Mouse (Mus musculus) intestine, embryonic 15.5 days (tissue): Measurements from ENCODE around the gene Adgre5. TPM values are rescaled to one million over a fixed set of nuclear protein-coding genes. Genes with fewer than 3 reads are reported as not detected.

ENCODE experiments used
- ATAC-seq: fragments of 200-750 bp; cut with Nextera tagmentation; 2 replicates; pipeline ENCODE4 v1.8.0; 2017; ENCODE audit warnings: moderate TSS enrichment, moderate library complexity
- H3K27ac ChIP-seq: fragments of 300-500 bp; sonication (generic); 2 replicates; pipeline ENCODE4 v1.5.1; 2015; ENCODE audit warnings: mild to moderate bottlenecking, inconsistent platforms
- H3K27me3 ChIP-seq: fragments of 300-500 bp; sonication (generic); replicated peaks from 2 replicates; pipeline ENCODE4 v1.6.1; 2015; ENCODE audit warnings: inconsistent platforms
- H3K36me3 ChIP-seq: fragments of 300-500 bp; sonication (generic); 2 replicates; pipeline ENCODE4 v1.6.1; 2015; ENCODE audit warnings: inconsistent platforms
- H3K4me1 ChIP-seq: fragments of 300-500 bp; sonication (generic); replicated peaks from 2 replicates; pipeline ENCODE4 v1.6.1; 2015; ENCODE audit warnings: inconsistent platforms
- H3K4me2 ChIP-seq: fragments of 300-500 bp; sonication (generic); replicated peaks from 2 replicates; pipeline ENCODE4 v1.6.1; 2015; ENCODE audit warnings: mild to moderate bottlenecking, inconsistent platforms
- H3K4me3 ChIP-seq: fragments of 300-500 bp; sonication (generic); replicated peaks from 2 replicates; pipeline ENCODE4 v1.5.1; 2015; ENCODE audit warnings: inconsistent platforms
- H3K9ac ChIP-seq: fragments of 300-500 bp; sonication (generic); 2 replicates; pipeline ENCODE4 v1.6.1; 2015; ENCODE audit warnings: inconsistent platforms
- H3K9me3 ChIP-seq: fragments of 300-500 bp; sonication (generic); 2 replicates; pipeline ENCODE4 v1.6.1; 2016; ENCODE audit warnings: inconsistent platforms
- WGBS: fragments of 180-500 bp; shearing (Covaris S2); methylation state at CpG from one replicate; pipeline ENCODE4 v1.1.7; 2015; 5-methylcytosine and 5-hydroxymethylcytosine counted together
- polyA plus RNA-seq: library from polyadenylated mRNA; unstranded; fragments of >200 nt; fragmentation: Nextera tagmentation; extraction: Ambion mirVana; gene quantifications from 2 replicates; pipeline ENCODE4 v1.2.1, GENCODE M21; 2015

Gene Adgre5
- polyA plus RNA-seq: 32.3 and 35.4 TPM in 2 replicates

DNA sequence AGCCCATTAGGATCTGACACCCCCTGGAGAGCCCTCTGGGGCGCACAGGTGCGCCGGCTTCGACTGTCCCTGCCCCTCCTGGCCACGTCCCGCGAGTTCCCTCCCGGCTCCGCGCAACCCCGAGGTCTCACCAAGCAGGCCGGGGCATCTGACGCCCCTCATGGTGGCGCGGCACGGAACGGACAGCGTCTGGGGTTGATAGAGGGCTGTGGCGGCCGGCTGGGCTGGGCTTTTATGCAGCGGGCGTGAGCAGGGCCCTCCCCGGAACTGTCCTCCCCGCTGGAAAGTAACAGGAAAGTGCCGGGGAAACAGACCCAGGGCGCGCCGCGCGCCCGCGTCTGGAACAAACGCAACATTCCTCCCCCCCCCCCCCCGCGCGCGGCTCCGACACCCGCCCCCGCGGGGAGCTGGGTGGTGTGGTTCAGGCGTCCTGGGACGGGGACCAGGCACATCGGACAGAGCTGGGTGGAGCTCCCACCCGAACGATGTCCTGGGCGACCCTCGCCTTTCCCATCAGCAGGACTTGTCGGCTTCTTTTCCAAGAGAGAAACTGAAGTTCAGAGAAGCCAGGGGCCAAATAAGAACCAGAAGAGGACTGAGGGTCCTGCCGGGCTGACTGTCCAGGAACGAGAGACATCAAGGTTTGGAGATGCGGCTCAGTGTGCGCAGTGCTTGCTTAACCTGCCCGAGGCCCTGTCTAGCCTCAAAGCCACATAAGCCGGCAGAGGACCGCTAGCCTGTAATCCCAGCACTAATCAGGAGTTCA is at the start of gene Adgre5:
Gene Adgre5 (minus strand): TSS at position 351 of the 766 bp plus-strand sequence.
- Histone ChIP-seq H3K4me1 (peaks cover 29% of the 10 kb centered on the region), H3K9ac (peak within 1 kb of the TSS; percentile 78), H3K4me3 (peak within 1 kb of the TSS; percentile 62), H3K27me3 (no peaks in the 10 kb centered on the region), H3K27ac (peak within 1 kb of the TSS; percentile 82), H3K9me3 (no peaks in the 10 kb centered on the region), H3K36me3 (no peaks in the 10 kb centered on the region), H3K4me2 (peak within 1 kb of the TSS; percentile 92)
- peak; percentile 76 for ATAC-seq
- WGBS: 3% methylated on average over 51 of the region's 56 CpGs

DNA sequence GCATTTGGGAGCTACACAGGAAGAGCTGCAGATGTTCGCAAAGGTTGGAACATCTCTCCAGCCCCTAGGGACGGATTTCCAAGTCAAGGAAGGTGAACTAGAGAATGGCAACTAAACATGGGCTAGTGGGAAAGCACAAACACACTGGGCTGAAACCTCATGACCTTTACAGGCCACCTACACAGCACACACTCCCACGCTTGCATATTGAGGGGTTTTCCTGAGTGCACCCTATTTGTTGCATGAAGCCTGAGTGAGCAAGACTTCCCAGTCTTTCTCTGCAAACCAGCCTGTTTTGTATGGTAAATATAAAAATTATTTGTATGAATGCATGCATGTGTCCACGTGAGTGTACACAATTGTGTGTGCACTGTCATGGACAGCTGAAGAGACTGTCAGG is 48.7 kb upstream of the Adgre5 start:
- no peak overlapping the region for H3K4me2 ChIP-seq
- ATAC-seq: no peak
- H3K27ac ChIP-seq: no peak overlapping the region
- H3K4me1 ChIP-seq: peaks cover 1% of the 10 kb centered on the region; the same call in 1 of the 2 replicates
- no peak overlapping the region for H3K9ac ChIP-seq
- no peaks in the 10 kb centered on the region for H3K36me3 ChIP-seq
- H3K27me3 ChIP-seq: 0 out of 2 replicates have a peak, but pooled peaks cover 2% of the 10 kb centered on the region
- 82% methylated on average over 4 of the region's 4 CpGs for WGBS
- H3K4me3 ChIP-seq: no peak overlapping the region
- H3K9me3 ChIP-seq: no peaks in the 10 kb centered on the region

DNA sequence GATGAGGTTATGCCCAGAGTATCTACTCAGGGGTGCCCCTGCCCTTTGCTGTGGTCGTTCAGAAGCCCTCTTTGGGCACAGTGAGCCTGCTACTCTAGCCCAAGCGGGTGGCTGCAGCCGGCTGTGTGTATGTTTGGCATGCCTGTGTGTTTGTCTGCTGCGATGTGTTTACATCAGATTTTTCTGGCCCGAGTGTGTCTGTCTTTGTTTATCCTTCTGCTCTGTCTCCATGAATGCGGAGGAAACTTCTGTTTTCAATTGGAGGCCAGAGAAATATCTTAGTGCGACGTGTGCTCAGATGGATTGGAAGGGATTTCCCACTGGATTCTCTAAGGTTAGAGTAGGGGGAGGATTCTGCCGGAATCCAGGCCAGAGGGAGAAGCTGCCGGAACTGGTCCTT is 43.9 kb upstream of the Adgre5 start:
- no peak overlapping the region for H3K4me3 ChIP-seq
- H3K4me2 ChIP-seq: no peak overlapping the region
- H3K27me3 ChIP-seq: no peaks in the 10 kb centered on the region
- 41% methylated on average over 10 of the region's 10 CpGs for WGBS
- peak overlapping the region; percentile 54 for H3K27ac ChIP-seq
- peaks cover 12% of the 10 kb centered on the region for H3K4me1 ChIP-seq
- ATAC-seq: peak; percentile 37
- no peak overlapping the region for H3K9ac ChIP-seq
- H3K36me3 ChIP-seq: no peaks in the 10 kb centered on the region
- H3K9me3 ChIP-seq: no peaks in the 10 kb centered on the region

DNA sequence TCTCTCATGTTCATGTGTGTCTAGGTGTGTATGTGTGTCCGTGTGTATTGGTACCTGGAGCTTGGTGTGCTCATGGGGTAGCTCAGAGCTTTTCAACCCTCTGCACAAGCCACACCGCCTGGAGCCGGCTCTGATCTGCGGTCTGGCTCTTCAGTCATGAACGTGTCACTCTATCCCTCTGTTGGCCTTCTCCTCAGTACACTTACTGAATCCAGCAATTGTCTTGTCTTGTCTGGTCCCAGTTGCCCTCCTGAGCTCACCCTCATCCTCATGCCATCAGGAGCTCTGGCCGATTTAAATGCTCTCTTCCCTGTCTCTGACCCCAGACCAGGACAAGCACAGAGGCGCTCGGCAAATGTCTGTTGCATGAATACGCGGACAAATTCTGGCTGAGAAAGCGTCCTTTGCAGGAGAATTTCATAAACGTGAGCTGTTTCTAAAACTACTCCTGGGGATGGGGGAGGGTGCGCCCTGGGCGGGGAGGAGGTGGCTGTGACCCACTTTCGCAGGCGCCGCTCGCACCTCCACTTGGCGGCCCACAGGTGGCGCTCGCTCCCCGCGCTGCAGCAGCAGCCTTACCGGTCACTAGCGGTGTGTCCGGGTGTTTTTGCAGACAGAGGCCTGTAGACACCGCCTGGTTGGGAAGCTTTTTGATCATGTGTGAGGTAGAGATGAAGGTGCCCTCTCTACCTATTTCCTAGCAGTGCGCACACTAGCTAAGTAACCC is 41.9 kb upstream of the Adgre5 start:
- Histone ChIP-seq H3K4me2 (peak overlapping the region; percentile 41), H3K27me3 (no peaks in the 10 kb centered on the region), H3K27ac (no peak overlapping the region), H3K9me3 (no peaks in the 10 kb centered on the region), H3K4me3 (no peak overlapping the region), H3K36me3 (no peaks in the 10 kb centered on the region), H3K9ac (no peak overlapping the region), H3K4me1 (peaks cover 21% of the 10 kb centered on the region)
- peak; percentile 72 for ATAC-seq
- 17% methylated on average over 28 of the region's 28 CpGs for WGBS

DNA sequence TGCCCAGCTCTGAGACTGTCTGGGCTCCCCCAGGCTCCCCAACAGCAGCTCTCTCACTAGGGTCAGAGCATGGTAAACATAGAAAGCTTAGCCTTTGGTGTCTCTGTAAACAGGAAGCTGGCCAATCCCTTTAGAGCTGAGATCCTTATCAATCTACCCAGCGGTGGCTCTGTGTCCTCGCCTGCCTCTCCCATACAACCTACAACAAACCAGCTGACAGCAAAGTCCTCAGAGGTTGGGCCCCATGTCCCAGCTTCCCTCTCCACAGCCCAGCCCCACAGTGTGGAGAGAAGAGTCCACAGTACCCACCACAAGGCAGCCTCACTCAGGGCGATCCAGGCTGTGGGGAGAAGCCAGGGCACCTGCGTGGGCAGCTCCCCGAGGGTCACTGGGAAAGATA is 38.5 kb upstream of the Adgre5 start:
- Histone ChIP-seq H3K9ac (0 out of 2 replicates have a peak overlapping the region, but pooled peaks have one; percentile 1), H3K4me2 (no peak overlapping the region), H3K4me1 (peaks cover 22% of the 10 kb centered on the region; the same call in 1 of the 2 replicates), H3K27ac (no peak overlapping the region), H3K4me3 (no peak overlapping the region), H3K9me3 (no peaks in the 10 kb centered on the region), H3K27me3 (no peaks in the 10 kb centered on the region), H3K36me3 (no peaks in the 10 kb centered on the region)
- WGBS: 38% methylated on average over 5 of the region's 5 CpGs
- peak; percentile 20; the same call in 1 of the 2 replicates for ATAC-seq

DNA sequence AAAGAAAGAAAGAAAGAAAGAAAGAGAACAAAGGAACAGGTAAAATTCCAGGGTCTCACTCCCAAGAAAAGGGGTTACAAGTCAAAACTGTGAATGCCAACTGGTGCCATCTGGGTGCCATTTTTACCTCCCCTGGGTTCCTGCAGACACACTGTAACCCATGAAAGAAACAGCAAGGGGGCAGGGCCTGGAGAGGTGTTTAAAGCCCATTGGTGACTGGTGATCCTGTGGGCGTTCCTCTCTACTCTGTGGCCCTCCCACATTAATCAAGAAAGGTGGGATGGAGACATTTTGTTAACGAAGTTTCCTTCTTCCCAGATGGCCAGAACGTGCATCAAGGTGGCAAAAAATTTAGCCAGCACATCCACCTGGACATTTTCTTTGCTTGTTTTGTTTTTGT is 36.9 kb upstream of the Adgre5 start:
- Histone ChIP-seq H3K27me3 (no peaks in the 10 kb centered on the region), H3K4me1 (peaks cover 17% of the 10 kb centered on the region; the same call in 1 of the 2 replicates), H3K9ac (no peak overlapping the region), H3K36me3 (no peaks in the 10 kb centered on the region), H3K9me3 (no peaks in the 10 kb centered on the region), H3K4me2 (no peak overlapping the region), H3K4me3 (no peak overlapping the region), H3K27ac (no peak overlapping the region)
- 82% methylated on average over 3 of the region's 3 CpGs for WGBS
- ATAC-seq: no peak

DNA sequence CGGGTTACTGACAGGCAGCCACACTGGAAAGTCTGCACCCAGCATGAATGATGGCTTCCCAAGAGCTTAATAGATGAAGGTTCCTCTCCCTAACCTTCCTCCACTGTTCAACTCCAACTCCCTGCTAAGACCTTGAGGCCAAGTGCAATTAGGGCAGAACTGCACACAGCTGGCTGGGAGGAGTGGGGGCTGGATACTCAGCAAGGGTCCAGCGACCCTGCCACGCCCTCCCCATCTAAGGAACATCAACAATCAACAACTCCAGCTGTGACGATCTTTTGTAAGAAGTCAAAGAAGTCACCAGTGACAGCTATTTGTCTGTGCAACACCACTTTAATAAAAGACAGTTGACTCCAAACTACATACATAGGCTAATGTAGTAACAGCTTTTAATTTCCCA is 35.5 kb upstream of the Adgre5 start:
- WGBS: 37% methylated on average over 4 of the region's 4 CpGs
- H3K4me1 ChIP-seq: peaks cover 18% of the 10 kb centered on the region
- no peaks in the 10 kb centered on the region for H3K9me3 ChIP-seq
- ATAC-seq: no peak
- H3K9ac ChIP-seq: no peak overlapping the region
- no peak overlapping the region for H3K27ac ChIP-seq
- no peak overlapping the region for H3K4me3 ChIP-seq
- H3K27me3 ChIP-seq: no peaks in the 10 kb centered on the region
- H3K4me2 ChIP-seq: no peak overlapping the region
- H3K36me3 ChIP-seq: no peaks in the 10 kb centered on the region

DNA sequence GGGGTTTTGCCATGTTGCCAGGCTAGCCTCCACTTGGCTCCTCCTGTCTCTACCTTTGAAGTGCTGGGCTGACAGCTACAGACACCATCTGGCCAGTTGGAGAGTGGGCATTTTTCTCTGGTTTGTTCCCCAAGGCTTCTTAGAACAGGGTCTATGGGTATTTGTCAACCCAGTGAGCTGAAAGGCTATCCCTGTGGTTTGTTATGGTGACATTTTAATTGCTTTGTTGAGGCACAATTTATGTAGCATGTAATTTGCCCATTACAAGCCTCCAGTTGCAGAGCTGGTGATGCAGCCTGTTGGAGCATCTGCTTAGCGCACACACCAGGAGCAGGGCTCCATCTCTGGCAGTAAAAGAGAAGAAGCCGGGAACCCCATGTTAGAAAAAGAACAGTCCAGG is 33.1 kb upstream of the Adgre5 start:
- Histone ChIP-seq H3K9me3 (no peaks in the 10 kb centered on the region), H3K36me3 (no peaks in the 10 kb centered on the region), H3K27me3 (no peaks in the 10 kb centered on the region), H3K4me3 (no peak overlapping the region), H3K4me2 (no peak overlapping the region), H3K4me1 (peaks cover 21% of the 10 kb centered on the region), H3K27ac (no peak overlapping the region), H3K9ac (no peak overlapping the region)
- no peak for ATAC-seq
- WGBS: 82% methylated on average over 2 of the region's 2 CpGs

DNA sequence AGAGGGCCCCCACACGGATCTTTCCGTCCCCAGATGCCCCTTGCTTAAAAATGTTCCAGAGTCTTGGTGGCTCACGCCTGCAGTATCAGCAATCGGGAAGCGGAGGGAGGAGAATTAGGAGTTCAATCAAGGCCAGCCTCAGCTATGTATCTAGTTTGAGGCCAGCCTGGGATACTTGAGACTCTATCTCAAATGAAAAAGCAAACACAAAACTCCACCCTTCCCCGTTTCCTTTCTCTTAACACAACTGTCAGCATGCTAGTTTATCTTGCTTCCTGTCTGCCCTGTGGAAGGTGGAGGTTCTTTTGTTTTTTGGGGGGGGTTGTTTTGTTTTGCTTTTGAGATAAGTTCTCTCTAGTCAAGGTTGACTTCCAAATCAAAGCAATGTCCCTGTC is 32.3 kb upstream of the Adgre5 start:
- Histone ChIP-seq H3K4me3 (peak overlapping the region; percentile 33), H3K27ac (no peak overlapping the region), H3K4me2 (peak overlapping the region; percentile 68), H3K36me3 (no peaks in the 10 kb centered on the region), H3K9ac (no peak overlapping the region), H3K27me3 (no peaks in the 10 kb centered on the region), H3K4me1 (peaks cover 23% of the 10 kb centered on the region), H3K9me3 (no peaks in the 10 kb centered on the region)
- 41% methylated on average over 6 of the region's 6 CpGs for WGBS
- no peak for ATAC-seq

DNA sequence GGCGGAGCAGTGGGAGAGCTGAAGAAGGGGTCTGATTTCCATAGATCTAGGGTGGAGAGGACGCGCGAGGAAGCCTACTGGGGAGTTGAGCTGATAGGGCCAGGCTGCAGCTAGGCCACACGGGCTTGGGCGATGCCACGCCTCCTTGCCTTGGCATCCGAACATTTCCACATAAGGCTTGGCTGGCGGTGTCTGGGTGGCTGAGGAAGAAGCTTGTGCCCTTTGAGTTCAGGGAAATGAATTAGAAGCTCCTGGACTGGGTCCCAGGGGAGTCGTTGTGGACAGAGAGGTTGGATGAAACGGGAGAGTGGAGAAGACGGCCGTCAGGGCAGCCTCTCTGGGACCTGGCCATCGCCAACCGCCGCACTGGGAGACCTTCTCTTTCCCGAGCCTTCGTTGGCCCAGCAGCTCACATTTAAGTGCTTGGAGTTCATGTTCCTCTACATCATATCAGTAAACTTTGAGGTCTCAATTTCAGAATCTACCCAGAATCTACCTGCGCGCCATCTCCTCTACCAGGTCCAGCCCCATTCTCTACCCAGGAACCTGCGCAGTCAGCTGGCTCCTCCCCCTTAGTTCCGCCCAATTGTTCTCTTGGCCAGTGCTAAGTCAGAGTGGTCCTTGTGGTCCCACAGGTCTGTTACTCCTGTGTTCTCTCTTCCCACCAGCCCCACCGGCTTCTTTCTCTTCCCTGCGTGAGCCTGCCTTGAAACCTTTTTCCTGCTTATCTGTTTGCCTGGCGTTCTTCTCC is 31.8 kb upstream of the Adgre5 start:
- H3K4me3 ChIP-seq: peak overlapping the region; percentile 33
- H3K36me3 ChIP-seq: no peaks in the 10 kb centered on the region
- H3K27ac ChIP-seq: no peak overlapping the region
- H3K4me1 ChIP-seq: peaks cover 25% of the 10 kb centered on the region
- H3K27me3 ChIP-seq: no peaks in the 10 kb centered on the region
- 0 out of 2 replicates have a peak overlapping the region, but pooled peaks have one; percentile 8 for H3K9ac ChIP-seq
- 30% methylated on average over 25 of the region's 25 CpGs for WGBS
- no peaks in the 10 kb centered on the region for H3K9me3 ChIP-seq
- peak overlapping the region; percentile 68 for H3K4me2 ChIP-seq
- peak; percentile 70 for ATAC-seq

DNA sequence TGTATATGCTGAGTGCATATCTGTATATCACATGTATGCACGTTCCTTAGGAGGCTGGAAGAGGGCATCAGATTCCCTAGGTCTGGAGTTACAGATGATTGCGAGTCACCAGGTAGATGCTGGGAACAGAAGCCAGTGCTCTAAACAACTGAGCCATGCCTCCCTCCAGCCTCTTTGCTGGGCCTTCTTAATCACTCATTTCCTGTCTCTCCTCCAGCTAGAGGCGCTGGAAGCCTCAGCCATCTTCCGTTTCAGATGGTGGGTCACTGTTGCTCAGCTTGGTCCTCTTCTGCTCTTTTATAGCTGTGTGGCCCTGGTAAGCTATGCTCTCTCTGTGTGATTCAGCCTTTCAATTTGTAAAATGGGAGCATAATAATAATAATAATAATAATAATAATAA is 30.7 kb upstream of the Adgre5 start:
- 47% methylated on average over 4 of the region's 4 CpGs for WGBS
- no peaks in the 10 kb centered on the region for H3K27me3 ChIP-seq
- no peak overlapping the region for H3K4me3 ChIP-seq
- H3K4me2 ChIP-seq: no peak overlapping the region
- no peak for ATAC-seq
- H3K9me3 ChIP-seq: no peaks in the 10 kb centered on the region
- H3K4me1 ChIP-seq: peaks cover 25% of the 10 kb centered on the region
- no peak overlapping the region for H3K9ac ChIP-seq
- H3K36me3 ChIP-seq: no peaks in the 10 kb centered on the region
- H3K27ac ChIP-seq: no peak overlapping the region

DNA sequence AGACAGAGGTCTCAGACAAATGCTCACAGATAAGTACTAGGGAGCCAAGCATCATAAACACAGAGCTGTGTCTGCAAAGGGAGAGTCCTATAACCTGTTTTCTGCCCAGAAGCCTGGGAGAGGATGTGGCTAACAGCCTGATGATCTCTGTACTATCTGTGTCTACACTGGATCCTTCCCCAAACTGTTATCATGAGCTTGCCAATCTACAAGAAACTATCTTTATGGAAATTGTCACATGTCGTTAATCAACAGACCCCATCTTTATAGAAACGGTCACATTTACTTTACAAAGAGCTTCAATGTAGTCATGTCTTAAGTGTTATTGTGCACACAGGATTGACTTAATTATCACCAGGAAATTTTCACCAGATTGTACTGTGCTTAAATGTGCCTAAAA is 29.5 kb upstream of the Adgre5 start:
- Histone ChIP-seq H3K9me3 (no peaks in the 10 kb centered on the region), H3K4me3 (no peak overlapping the region), H3K4me1 (peaks cover 21% of the 10 kb centered on the region), H3K36me3 (no peaks in the 10 kb centered on the region), H3K27ac (no peak overlapping the region), H3K4me2 (no peak overlapping the region), H3K9ac (no peak overlapping the region), H3K27me3 (no peaks in the 10 kb centered on the region)
- WGBS: 73% methylated on average over 2 of the region's 2 CpGs
- ATAC-seq: no peak
